Comparison of ENCODE assay signal across 8 mouse cellular contexts in the genomic region with DNA sequence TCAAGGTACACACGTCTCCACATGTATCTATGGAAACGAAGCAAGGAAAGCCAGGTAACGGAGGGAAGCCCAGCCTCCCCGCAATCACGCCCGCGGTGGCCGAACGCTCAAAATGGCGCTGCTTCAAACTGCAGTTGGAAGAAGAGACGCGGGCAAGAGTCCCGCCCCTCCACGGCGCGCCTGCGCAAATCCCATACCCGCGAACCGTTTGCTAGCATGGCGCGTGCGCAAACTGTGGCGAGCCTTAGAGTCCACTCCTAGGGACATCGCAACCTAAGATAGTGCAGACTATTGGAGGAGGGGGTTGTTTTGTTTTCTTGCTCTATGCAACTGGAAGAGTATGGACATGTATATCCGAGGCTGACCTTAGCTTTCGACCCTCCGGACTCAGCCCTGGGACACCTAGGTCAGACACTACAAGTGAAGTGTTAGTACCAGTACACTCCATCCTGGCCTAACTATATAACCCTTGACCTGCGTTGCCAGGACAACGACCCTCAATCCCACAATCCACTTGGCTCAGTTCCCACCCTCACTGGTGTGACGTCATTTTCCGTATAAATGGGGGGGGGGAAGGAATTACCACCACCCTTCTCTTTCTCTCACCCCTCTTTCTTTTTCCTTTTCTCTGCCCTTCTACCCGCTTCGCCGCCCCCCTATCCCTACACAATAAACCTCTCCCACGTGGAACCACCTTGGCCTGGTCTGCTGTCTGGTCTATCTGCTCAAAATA. TPM values are rescaled to one million over a fixed set of nuclear protein-coding genes. Genes with fewer than 3 reads are reported as not detected.
DNase-seq lines count a peak whose midpoint lies in the region; ATAC-seq lines count a peak whose summit lies in the region.

Gene Pspc1 (minus strand): TSS at position 117 of the 733 bp plus-strand sequence.

- H3K4me1 ChIP-seq in hindbrain, embryonic 15.5 days (replicated peaks), result peaks cover 34% of the 10 kb centered on the region

- H3K27ac ChIP-seq in hindbrain, embryonic 15.5 days (replicated peaks), result peak within 1 kb of the TSS; percentile 96

- peak; percentile 93 for DNase-seq in T-cell, adult 2 months (ENCODE audit: low spot score)
- peak; percentile 97 to 98 for DNase-seq in cerebellum, postnatal 36 days
- peak; percentile 97 to 98 for DNase-seq in frontal cortex, postnatal 36 days (ENCODE audit: low spot score in 2 of 2)
- peak; percentile 95 for DNase-seq in left cerebral cortex, adult 11 months (ENCODE audit: low spot score)
- DNase-seq in lung, postnatal 4 days, result peak; percentile 97 to 98
- DNase-seq in retina, postnatal 7 days (ENCODE audit: low read depth, low spot score), result peak; percentile 98
- peak; percentile 92 for DNase-seq in urinary bladder, adult 2 months (ENCODE audit: low spot score)

- peak; percentile 98 for ATAC-seq in hindbrain, embryonic 15.5 days (ENCODE audit: low FRiP score, low read depth)

- H3K4me3 ChIP-seq in hindbrain, embryonic 15.5 days, result peak within 1 kb of the TSS; percentile 77

- peak within 1 kb of the TSS; percentile 64 for H3K4me2 ChIP-seq in hindbrain, embryonic 15.5 days

- no peaks in the 10 kb centered on the region for H3K27me3 ChIP-seq in hindbrain, embryonic 15.5 days

- H3K36me3 ChIP-seq in hindbrain, embryonic 15.5 days, result no peaks in the 10 kb centered on the region

- peak within 1 kb of the TSS; percentile 87 for H3K9ac ChIP-seq in hindbrain, embryonic 15.5 days

- WGBS in hindbrain, embryonic 15.5 days, result under 1% methylated on average over 36 of the region's 36 CpGs

- no peaks in the 10 kb centered on the region for H3K9me3 ChIP-seq in hindbrain, embryonic 15.5 days

RNA-seq across cellular contexts. Expression of gene Pspc1, which starts in this region (rescaled TPM):
- polyA plus RNA-seq in hindbrain, embryonic 15.5 days (2015; fragmentation: Nextera tagmentation; extraction: Ambion mirVana), result 35.3 and 38.9 TPM in 2 replicates
- 15.6 and 19.8 TPM in 2 replicates for polyA plus RNA-seq in urinary bladder, adult 2 months (2012; rRNA removed)

Comparison
In these comparisons a context has a peak if more than half of its experiments do, and no peak if none do; other contexts are left out.
1. Peak in every context shown above with its lines: DNase-seq, ATAC-seq, H3K4me3 ChIP-seq and H3K27ac ChIP-seq.